Mouse (Mus musculus) lung, embryonic 15.5 days (tissue): Measurements from ENCODE around the gene Col19a1. TPM values are rescaled to one million over a fixed set of nuclear protein-coding genes. Genes with fewer than 3 reads are reported as not detected.

Experiments used
- ATAC-seq: fragments of 200-750 bp; cut with Nextera tagmentation; 2 replicates; pipeline ENCODE4 v1.8.0; 2017; ENCODE audit warnings: moderate number of reproducible peaks, borderline replicate concordance; ENCODE audit not compliant: low FRiP score, low TSS enrichment; ENCODE audit errors: extremely low read depth
- H3K27ac ChIP-seq: fragments of 300-500 bp; sonication (generic); 2 replicates; pipeline ENCODE4 v1.5.1; 2015; ENCODE audit warnings: moderate library complexity, mild to moderate bottlenecking, inconsistent platforms
- H3K27me3 ChIP-seq: fragments of 300-500 bp; sonication (generic); 2 replicates; pipeline ENCODE4 v1.6.1; 2015; ENCODE audit warnings: inconsistent platforms
- H3K36me3 ChIP-seq: fragments of 300-500 bp; sonication (generic); 2 replicates; pipeline ENCODE4 v1.6.1; 2015; ENCODE audit warnings: inconsistent platforms
- H3K4me1 ChIP-seq: fragments of 300-500 bp; sonication (generic); 2 replicates; pipeline ENCODE4 v1.6.1; 2015; ENCODE audit warnings: inconsistent platforms
- H3K4me2 ChIP-seq: fragments of 300-500 bp; sonication (generic); 2 replicates; pipeline ENCODE4 v1.6.1; 2015; ENCODE audit warnings: inconsistent platforms, mild to moderate bottlenecking, moderate library complexity
- H3K4me3 ChIP-seq: fragments of 300-500 bp; sonication (generic); 2 replicates; pipeline ENCODE4 v1.5.1; 2015; ENCODE audit warnings: mild to moderate bottlenecking, inconsistent platforms
- H3K9ac ChIP-seq: fragments of 300-500 bp; sonication (generic); 2 replicates; pipeline ENCODE4 v1.6.1; 2015; ENCODE audit warnings: inconsistent platforms
- H3K9me3 ChIP-seq: fragments of 300-500 bp; sonication (generic); 2 replicates; pipeline ENCODE4 v1.6.1; 2016; ENCODE audit warnings: inconsistent platforms
- WGBS: fragments of 180-500 bp; shearing (Covaris S2); methylation state at CpG from one replicate; pipeline ENCODE4 v1.1.7; 2015; 5-methylcytosine and 5-hydroxymethylcytosine counted together
- polyA plus RNA-seq: library from polyadenylated mRNA; unstranded; fragments of >200 nt; fragmentation: Nextera tagmentation; extraction: Ambion mirVana; gene quantifications from 2 replicates; pipeline ENCODE4 v1.2.1, GENCODE M21; 2015

The Col19a1 gene
- polyA plus RNA-seq, 1 experiment from 2014 or later, result 0.12 TPM

DNA sequence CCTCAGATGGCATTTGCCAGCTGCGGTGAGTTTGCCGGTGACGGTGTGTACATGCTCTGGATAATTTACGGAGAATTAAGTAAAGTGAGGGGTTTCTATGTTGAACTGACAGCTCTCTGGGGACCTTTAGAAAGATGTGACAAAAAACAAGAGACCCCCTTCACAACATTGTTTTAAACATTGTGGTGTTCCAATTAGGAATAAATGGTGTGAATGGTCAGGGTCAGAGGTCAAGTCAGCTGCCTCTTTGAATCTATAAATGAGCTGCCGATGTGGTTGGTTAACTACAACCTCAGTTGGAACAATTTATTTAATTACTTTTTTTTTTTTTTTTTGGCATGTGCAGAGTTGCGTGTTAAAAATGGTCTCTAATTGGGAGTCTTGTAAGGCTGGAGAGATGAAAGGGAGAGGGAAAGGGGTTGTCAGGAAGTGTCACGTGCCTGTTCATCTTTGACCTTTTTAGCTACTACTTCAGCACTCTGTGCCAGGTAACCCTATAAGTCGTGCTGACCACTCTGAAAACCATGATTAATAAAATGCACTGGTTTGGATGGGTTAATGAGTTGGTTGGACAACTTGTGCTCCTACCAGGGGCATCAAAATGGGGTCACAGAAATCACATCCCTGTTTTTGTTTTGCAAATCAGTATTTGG, 347.1 kb downstream of the Col19a1 start:
- WGBS, result 79% methylated on average over 8 of the region's 8 CpGs
- H3K9ac ChIP-seq, result no peak overlapping the region
- H3K27me3 ChIP-seq, result no peaks in the 10 kb centered on the region
- H3K4me1 ChIP-seq, result no peaks in the 10 kb centered on the region
- no peak for ATAC-seq
- H3K36me3 ChIP-seq, result no peaks in the 10 kb centered on the region
- H3K4me2 ChIP-seq, result no peak overlapping the region
- no peaks in the 10 kb centered on the region for H3K9me3 ChIP-seq
- no peak overlapping the region for H3K27ac ChIP-seq
- no peak overlapping the region for H3K4me3 ChIP-seq

GRCm38 (mm10) chr1:24236330-24236729, 350.9 kb downstream of the Col19a1 start:
- no peak overlapping the region for H3K9ac ChIP-seq
- no peak for ATAC-seq
- no peak overlapping the region for H3K4me3 ChIP-seq
- H3K27ac ChIP-seq, result no peak overlapping the region
- no peaks in the 10 kb centered on the region for H3K9me3 ChIP-seq
- no peaks in the 10 kb centered on the region for H3K36me3 ChIP-seq
- H3K27me3 ChIP-seq, result no peaks in the 10 kb centered on the region
- 33% methylated on average over 1 of the region's 1 CpGs for WGBS
- H3K4me1 ChIP-seq, result no peaks in the 10 kb centered on the region
- no peak overlapping the region for H3K4me2 ChIP-seq

DNA sequence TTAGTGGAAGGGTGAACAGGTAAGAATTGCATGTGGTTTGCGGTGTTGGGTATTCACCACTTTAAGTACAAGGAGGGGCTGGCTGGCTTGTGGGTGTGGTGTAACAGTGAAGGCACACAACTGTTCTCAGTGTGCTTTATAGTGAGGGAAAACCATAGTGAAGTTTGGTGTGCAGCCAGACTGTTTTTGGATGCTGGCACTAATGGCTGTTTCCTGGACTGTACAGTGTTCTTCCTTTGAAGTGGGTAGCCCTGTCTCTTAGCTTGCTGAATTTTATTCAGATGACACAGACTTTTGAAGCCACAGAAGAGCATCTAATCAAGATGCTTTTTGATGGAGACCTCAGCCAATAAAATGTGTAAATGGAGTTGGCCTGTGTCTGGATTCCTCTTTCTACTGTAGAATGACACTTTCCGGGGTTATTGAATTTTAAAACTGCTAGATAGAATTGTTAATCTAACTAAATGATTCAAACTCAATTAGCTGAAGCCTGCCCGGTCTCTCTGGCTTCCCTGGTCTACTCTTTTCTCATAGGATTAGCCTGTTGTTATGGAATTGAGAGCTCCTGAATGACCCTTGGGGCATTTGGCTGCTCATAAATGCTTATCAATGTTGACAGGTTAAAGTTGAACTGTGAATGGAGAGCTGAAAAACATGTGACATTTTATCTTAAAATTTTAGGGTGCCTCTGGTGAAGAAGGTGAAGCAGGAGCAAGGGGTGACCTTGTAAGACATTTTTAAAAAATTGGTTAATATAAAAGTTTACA, 355.6 kb downstream of the Col19a1 start:
- H3K9ac ChIP-seq, result no peak overlapping the region
- peaks cover 14% of the 10 kb centered on the region for H3K4me1 ChIP-seq
- no peaks in the 10 kb centered on the region for H3K9me3 ChIP-seq
- H3K36me3 ChIP-seq, result no peaks in the 10 kb centered on the region
- no peaks in the 10 kb centered on the region for H3K27me3 ChIP-seq
- ATAC-seq, result no peak
- H3K4me3 ChIP-seq, result no peak overlapping the region
- 80% methylated on average over 3 of the region's 3 CpGs for WGBS
- H3K4me2 ChIP-seq, result no peak overlapping the region
- H3K27ac ChIP-seq, result no peak overlapping the region

GRCm38 (mm10) chr1:24230428-24230827, 356.8 kb downstream of the Col19a1 start:
- H3K27ac ChIP-seq, result no peak overlapping the region; the same call in 1 of the 2 replicates
- peak overlapping the region; percentile 16; the same call in 1 of the 2 replicates for H3K4me2 ChIP-seq
- H3K4me1 ChIP-seq, result peaks cover 19% of the 10 kb centered on the region
- H3K9ac ChIP-seq, result no peak overlapping the region
- H3K9me3 ChIP-seq, result no peaks in the 10 kb centered on the region
- 0 out of 2 replicates have a peak, but pooled peaks have one; percentile 24 for ATAC-seq
- H3K27me3 ChIP-seq, result no peaks in the 10 kb centered on the region
- no peaks in the 10 kb centered on the region for H3K36me3 ChIP-seq
- no peak overlapping the region for H3K4me3 ChIP-seq
- 8% methylated on average over 8 of the region's 8 CpGs for WGBS

DNA sequence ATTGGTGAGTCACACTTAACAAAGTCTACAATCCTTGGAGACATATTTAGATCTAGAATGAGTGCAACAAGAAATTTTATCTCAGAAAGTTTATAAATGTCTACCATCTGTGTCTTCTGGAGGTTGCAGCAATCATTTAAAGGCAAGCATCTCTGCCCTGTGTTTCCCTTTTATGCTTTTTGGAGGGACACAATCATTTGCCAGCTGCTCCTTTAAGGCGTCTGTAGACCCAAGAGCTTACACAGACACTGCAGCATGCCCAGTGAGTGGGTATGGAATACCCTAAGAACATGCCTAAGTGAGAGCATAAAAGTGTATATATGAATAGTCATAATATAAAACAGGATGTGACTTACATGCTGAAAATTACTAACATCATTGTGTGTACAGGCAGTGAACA, 357.7 kb downstream of the Col19a1 start:
- H3K4me3 ChIP-seq, result no peak overlapping the region

GRCm38 (mm10) chr1:24226941-24227711, 360.1 kb downstream of the Col19a1 start:
- ATAC-seq, result no peak
- no peak overlapping the region for H3K27ac ChIP-seq

More for the DNA sequence above, 357.7 kb downstream of the Col19a1 start:
- Histone ChIP-seq H3K9me3 (no peaks in the 10 kb centered on the region), H3K9ac (no peak overlapping the region), H3K4me1 (peaks cover 19% of the 10 kb centered on the region), H3K4me2 (no peak overlapping the region), H3K27ac (no peak overlapping the region), H3K27me3 (no peaks in the 10 kb centered on the region), H3K36me3 (no peaks in the 10 kb centered on the region)
- WGBS, result 63% methylated on average over 1 of the region's 1 CpGs
- ATAC-seq, result no peak

GRCm38 (mm10) chr1:24225825-24226526, 361.3 kb downstream of the Col19a1 start:
- Histone ChIP-seq H3K27ac (peak overlapping the region; percentile 47), H3K4me3 (no peak overlapping the region), H3K9ac (no peak overlapping the region), H3K4me2 (no peak overlapping the region), H3K9me3 (no peaks in the 10 kb centered on the region), H3K27me3 (no peaks in the 10 kb centered on the region), H3K36me3 (no peaks in the 10 kb centered on the region), H3K4me1 (peaks cover 19% of the 10 kb centered on the region)
- WGBS, result 61% methylated on average over 4 of the region's 4 CpGs
- ATAC-seq, result peak; percentile 85

More at GRCm38 (mm10) chr1:24226941-24227711, 360.1 kb downstream of the Col19a1 start:
- 42% methylated on average over 6 of the region's 6 CpGs for WGBS
- Histone ChIP-seq H3K4me2 (no peak overlapping the region), H3K9me3 (no peaks in the 10 kb centered on the region), H3K4me1 (peaks cover 19% of the 10 kb centered on the region), H3K4me3 (no peak overlapping the region), H3K36me3 (no peaks in the 10 kb centered on the region), H3K9ac (no peak overlapping the region), H3K27me3 (no peaks in the 10 kb centered on the region)

GRCm38 (mm10) chr1:24222981-24223612, 364.2 kb downstream of the Col19a1 start:
- Histone ChIP-seq H3K9ac (no peak overlapping the region), H3K4me1 (peaks cover 13% of the 10 kb centered on the region), H3K27ac (no peak overlapping the region), H3K4me2 (no peak overlapping the region), H3K27me3 (no peaks in the 10 kb centered on the region), H3K4me3 (no peak overlapping the region), H3K36me3 (no peaks in the 10 kb centered on the region), H3K9me3 (no peaks in the 10 kb centered on the region)
- ATAC-seq, result no peak
- WGBS, result 84% methylated on average over 8 of the region's 8 CpGs

GRCm38 (mm10) chr1:24222231-24222630, 365.0 kb downstream of the Col19a1 start:
- H3K4me1 ChIP-seq, result peaks cover 10% of the 10 kb centered on the region
- no peak overlapping the region for H3K4me2 ChIP-seq
- H3K36me3 ChIP-seq, result no peaks in the 10 kb centered on the region
- no peak overlapping the region for H3K4me3 ChIP-seq
- H3K9ac ChIP-seq, result no peak overlapping the region
- H3K27ac ChIP-seq, result no peak overlapping the region
- WGBS, result 79% methylated on average over 2 of the region's 2 CpGs
- ATAC-seq, result no peak
- no peaks in the 10 kb centered on the region for H3K27me3 ChIP-seq
- H3K9me3 ChIP-seq, result no peaks in the 10 kb centered on the region

DNA sequence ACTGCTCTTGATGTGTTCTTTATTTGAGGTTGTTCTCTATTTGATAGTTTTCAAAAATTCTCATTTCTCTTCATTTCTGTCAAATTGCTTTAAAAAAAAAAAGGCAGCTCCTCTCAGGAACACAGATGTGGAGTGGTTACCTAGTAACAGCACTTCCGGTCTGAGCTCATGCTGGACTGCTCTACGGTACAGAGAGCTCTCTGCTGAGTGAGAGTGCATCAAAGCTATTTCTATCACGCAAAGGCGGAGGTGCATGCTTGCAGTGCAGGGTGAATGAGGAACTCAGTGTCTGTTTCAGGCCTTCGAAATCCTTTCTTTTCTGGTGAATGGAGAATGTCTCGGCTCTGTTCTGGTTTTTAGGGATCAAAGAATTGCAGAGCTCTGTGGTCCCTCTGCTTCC, 368.2 kb downstream of the Col19a1 start:
- 34% methylated on average over 6 of the region's 6 CpGs for WGBS
- Histone ChIP-seq H3K9me3 (no peaks in the 10 kb centered on the region), H3K9ac (no peak overlapping the region), H3K4me2 (no peak overlapping the region), H3K4me1 (no peaks in the 10 kb centered on the region), H3K27ac (no peak overlapping the region), H3K36me3 (no peaks in the 10 kb centered on the region), H3K4me3 (no peak overlapping the region), H3K27me3 (no peaks in the 10 kb centered on the region)
- no peak for ATAC-seq
